Mouse (Mus musculus): ENCODE results near the gene Mad1l1. TPM values are rescaled to one million over a fixed set of nuclear protein-coding genes. Genes with fewer than 3 reads are reported as not detected.

The Mad1l1 gene
- total RNA-seq, 2 experiments from 2014 or later: 11.0 to 15.2 TPM

- no peak for DNase-seq
Observed at GRCm38 (mm10) chr5:140002541-140002940, 318.8 kb downstream of the Mad1l1 start.

DNA sequence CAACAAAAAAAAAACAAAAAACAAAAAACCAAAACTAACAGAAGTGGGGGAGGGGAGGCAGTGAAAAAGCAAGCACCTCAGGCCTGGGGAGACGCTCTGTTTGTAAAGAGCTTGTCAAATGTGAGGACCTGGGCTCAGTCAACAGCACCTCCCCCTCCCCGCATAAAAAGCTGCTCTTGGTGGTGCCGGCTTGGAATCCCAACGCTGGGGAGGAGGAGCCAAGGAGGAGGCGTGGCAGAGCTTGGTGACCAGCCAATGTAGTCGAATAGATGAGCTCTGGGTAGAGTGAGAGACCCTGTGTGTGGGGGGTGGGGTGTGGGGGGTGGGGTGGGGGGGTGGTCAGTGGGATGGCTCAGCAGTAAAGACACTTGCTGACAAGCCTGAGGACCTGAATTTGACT is 322.4 kb downstream of the Mad1l1 start:
- no peak for DNase-seq

- peak; percentile 63 for DNase-seq
Observed at GRCm38 (mm10) chr5:139998321-139998720, 323.0 kb downstream of the Mad1l1 start.

- DNase-seq: no peak
Observed at GRCm38 (mm10) chr5:139991531-139991930, 329.8 kb downstream of the Mad1l1 start.

- DNase-seq: no peak
Observed at GRCm38 (mm10) chr5:139985073-139985746, 336.1 kb downstream of the Mad1l1 start.

DNA sequence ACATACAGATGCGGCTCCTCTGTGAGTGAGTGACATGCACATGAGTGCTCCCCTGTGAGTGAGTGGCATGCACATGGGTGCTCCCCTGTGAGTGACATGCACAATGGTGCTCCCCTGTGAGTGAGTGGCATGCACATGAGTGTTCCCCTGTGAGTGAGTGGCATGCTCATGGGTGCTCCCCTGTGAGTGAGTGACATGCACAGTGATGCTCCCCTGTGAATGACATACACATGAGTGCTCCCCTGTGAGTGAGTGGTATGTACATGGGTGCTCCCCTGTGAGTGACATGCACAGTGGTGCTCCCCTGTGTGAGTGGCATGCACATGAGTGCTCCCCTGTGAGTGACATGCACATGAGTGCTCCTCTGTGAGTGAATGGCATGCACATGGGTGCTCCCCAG is 339.4 kb downstream of the Mad1l1 start:
- DNase-seq: no peak

DNA sequence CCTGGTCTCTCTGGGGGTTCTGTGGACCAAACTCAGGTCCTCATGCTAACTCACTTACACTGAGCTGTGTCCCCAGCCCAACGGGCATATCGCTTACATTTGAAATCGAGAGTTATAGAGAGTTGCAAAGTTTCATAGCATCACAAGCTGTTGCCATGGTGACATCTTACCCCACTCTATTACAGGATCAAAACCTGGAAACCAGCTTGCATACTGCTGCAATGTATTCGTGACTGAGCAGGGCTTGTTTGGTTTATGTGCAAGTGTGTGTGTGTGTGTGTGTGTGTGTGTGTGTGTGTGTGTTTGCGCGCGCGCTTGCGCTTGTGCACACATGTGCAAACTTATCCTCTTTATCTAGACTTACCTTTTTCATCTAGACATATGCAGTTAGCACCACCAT is 342.0 kb downstream of the Mad1l1 start:
- no peak for DNase-seq

DNA sequence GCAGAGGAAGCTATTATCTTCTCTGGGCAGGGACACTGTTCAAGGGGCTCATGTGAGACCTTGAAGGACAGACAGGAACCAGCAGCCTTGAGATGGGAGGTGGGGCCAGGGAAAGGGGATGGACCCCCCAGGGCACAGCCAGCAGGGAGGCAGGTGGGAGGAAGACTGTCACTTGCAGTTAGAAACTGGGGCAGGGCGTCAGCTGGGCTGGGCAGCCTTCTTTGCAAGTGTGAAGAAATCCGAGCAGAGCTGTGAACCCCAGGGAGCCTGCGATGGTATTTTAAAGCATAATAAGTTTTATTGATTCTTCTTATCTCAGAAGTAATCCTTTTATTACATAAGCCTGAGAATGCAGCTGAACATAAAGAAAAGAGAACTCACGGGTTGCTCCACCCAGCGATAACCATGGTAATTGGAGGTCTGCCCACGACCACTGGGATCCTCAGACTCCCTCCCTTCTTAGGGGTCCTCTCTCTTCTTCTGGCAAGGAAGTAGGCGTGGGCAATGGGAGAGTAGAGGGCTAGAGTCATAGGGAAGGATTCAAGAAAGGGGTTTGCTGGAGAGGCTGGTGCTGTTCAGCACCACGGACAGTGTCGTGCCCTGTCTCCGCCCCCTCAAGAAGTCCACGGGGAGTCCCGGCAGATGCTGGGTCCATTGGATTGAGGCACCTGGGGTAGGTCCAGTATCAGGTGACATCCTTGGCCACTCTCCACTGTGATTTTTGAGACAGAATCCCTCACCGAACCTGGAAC is 342.7 kb downstream of the Mad1l1 start:
- DNase-seq: no peak

GRCm38 (mm10) chr5:139977476-139977875 is 343.9 kb downstream of the Mad1l1 start:
- no peak for DNase-seq

GRCm38 (mm10) chr5:139976584-139976983 is 344.8 kb downstream of the Mad1l1 start:
- DNase-seq: no peak

DNA sequence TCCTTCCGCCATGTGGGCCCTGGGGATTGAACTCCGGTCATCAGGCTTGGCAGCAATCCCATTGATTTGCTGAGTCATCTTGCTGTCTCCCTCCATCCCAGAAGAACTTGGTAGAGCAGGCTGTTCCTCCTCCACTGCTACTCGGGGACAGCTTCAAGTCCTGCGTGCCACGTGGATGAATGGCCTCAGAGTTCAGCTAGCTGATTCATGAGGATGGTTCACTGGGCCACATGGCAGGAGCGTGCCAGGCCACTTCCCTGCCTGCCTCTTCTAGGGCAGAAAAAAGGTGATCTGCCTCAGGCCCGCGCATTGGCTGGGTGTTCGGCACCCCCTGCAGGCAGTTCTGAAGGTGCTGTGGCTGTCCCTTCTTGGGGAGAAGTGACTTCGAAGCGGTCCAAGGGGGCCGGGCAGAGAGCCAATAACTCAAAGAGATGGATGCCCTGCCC is 351.1 kb downstream of the Mad1l1 start:
- peak; percentile 26 for DNase-seq

DNA sequence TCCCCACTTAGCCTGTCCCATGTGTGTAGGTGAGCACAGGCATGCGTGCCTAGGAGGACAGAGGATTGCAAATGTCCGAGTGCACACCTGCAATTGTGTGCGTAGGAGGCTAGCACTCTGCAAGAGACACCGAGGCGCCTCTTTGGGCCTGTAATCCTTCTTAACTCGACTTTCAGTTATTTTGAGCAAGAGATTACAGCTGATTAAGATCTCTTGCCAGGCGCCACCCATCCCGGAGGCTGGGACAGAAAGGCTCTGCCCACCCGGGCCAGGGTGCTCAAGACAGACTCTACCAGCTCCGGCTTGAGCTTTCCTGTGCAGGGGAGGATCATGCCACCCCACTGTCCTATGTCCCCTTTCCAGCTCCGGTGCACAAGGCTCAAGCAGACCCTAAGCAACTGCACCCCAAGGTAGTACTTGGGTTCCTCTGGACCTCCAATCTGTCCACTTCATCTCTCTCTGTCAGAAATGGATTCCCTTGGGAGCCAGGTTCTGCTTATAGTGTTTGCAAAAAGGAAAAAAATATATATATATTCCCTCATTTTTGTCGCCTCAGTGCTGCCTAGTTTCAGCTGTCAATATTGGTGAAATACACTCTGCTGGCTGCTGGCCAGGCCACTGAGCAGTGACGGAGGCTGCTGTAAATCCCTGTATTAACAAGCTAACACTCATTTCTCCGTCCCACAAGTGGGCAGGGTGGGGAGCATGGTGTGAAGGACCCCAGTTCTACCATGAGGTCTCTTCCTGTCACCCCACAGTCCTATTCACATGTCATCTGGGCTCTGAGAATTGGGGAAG is 352.0 kb downstream of the Mad1l1 start:
- DNase-seq: no peak

GRCm38 (mm10) chr5:139965596-139965995 is 355.8 kb downstream of the Mad1l1 start:
- peak; percentile 34 for DNase-seq

DNA sequence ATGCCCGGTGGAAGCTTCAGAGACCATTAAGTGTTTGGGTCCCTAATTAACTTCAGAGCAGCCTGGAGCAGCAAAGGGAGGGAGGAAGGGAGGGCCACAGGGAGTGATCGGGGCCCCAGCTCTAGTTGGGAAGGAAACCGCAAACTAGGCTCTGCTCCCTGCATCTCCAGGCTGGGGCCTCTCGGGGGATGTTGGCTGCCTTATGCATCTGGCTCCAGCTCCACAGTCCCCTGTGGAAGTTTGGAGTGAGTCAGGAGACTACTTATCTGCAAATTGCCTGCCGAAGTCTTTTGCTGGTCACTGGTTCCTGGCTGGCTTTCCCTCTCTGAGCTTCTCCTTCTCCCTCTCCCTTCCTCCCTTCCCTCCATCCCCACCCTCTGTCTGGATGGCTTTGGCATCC is 357.0 kb downstream of the Mad1l1 start:
- DNase-seq: no peak

- no peak for DNase-seq
Observed at GRCm38 (mm10) chr5:139959741-139960140, 361.6 kb downstream of the Mad1l1 start.

Other genes with a start within 250 kb of the Mad1l1 start
- 1 to 10 TPM; 7.7 to 8.4 TPM for gene Nudt1, start 104 bp upstream of the Mad1l1 start, total RNA-seq (2021)
- 1 to 10 TPM; 6.0 to 7.2 TPM for gene Mrm2, start 10.3 kb upstream of the Mad1l1 start, total RNA-seq (2021)
- gene Snx8, start 67.7 kb upstream of the Mad1l1 start, total RNA-seq (2021): 10 to 100 TPM; 11.6 to 16.1 TPM
- gene Eif3b, start 97.8 kb upstream of the Mad1l1 start, total RNA-seq (2021): 10 to 100 TPM; 96.5 to 98.6 TPM
- gene Gm4869, start 124.1 kb upstream of the Mad1l1 start, total RNA-seq (2021): not detected
- gene Chst12, start 184.0 kb upstream of the Mad1l1 start, total RNA-seq (2021): 10 to 100 TPM in 1 of 2 experiments, 1 to 10 TPM in 1; 9.6 to 14.5 TPM
- not detected for gene Grifin, start 243.5 kb upstream of the Mad1l1 start, total RNA-seq (2021)